Mouse (Mus musculus) embryo, embryonic 11.5 days (tissue): Measurements from ENCODE around the gene BC048679.
"Not testable (repeated sequence)": the region's sequence is repeated elsewhere in the genome, so short reads cannot be mapped to it uniquely, and the experiment has no call there.

Experiments used
- DNase-seq: peaks from one replicate; pipeline ENCODE4 v3.0.0-alpha.2; 2012; ENCODE audit warnings: low read depth, low spot score

Gene BC048679

DNA sequence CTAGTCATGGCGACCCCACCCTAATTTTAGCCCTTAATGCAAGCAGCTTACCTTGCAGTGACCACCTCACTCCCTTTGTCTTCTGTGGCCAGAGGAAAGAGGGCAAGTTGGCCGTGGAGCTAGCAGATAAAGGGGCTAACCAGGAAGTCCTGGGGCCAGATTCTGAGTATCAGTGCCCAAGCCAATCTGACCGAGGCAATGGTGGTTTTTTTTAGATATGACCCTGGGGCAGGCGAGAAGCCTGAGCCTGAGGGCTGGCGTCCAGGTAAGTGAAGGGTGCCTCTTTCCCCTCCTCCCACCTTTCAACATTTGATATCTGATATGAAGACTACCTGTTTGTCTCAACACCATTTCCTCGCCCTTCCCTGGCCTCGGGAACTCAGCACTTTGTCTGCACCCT, at the start of gene BC048679:
Gene BC048679, minus strand, starts transcription at position 101 of the 400 bp plus-strand sequence.
- no peak for DNase-seq

DNA sequence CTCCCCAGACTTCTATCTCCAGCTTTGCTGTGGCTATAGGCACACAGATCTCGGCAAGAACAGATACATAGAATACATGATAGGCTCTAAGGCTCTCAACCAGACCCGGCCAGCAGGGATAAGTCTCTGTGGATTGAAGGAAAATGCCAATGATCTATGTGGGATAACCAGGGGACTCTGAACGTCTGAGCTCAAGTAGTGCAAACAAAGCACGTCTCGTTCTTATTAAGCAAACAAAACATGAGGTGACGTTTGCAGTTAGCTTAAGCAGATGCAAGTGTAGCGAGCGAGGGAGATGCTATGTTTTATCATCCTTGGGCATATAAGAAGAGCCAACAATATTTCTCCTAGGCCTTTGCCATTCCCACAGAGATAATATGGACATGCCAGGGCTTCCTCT, 44.9 kb upstream of the BC048679 start:
- no peak for DNase-seq

DNA sequence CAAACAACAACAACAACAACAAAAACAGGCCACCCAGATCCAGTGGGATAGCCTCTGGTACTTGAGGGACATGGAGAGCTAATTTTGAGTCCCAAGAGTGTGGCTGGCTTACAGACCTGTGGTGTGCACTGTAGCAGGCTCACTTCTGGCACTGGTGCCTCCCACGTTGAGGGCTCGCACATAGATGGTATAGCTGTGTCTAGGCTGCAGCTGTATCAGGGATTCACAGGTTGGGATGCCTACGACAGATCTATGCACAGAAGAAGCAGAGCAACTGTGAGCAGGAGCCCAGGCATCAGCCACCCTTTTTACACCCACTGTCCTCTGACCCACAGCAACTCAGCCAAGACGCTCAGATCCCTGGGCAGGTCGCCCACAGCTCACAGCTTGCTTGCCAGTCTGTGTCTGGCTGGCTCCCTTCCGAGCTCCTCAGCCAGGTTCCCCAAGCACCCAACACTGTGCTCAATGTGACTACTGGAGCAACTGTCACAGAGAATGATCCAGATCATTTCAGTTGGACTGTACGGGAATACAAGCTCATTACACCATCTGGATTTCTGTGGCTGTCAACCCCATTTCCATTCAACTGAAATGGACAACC, 43.9 kb upstream of the BC048679 start:
- no peak for DNase-seq

DNA sequence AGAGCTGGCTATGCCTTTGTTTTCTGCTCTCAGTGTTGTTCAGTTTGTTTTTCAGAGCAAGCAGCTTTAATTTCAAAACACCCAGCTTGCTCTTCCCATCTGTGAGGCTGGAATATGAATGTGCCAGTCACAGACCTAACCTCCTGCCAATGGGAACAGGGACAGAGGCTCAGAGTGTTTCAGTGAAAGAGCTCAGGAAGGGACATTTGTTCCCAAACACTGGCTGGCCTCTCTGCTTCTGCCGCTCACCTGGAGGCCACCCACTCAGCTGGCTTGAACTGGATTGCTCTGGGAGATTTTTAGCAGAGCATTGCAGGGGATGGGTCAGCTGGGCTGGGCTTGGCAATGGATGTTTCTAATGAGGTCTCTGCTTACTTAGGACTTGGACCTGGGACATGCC, 42.9 kb upstream of the BC048679 start:
- DNase-seq = no peak

DNA sequence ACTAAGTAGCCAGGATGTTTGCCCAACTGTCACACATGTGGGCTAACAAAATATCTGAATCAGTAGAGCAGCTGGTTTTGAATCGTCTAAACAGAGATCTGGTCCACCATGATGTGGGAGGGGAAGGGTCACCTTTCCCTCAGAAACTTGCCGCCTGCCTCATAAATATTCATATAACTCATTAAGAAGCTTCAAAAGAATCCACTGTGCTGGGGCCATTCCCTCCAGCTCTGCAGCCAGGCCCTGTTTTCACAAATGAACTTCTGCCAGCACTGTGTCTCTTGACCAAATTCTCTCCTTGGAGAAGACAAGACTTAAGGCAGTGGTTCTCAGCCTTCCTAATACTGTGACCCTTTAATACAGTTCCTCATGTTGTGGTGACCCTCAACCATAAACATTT, 41.5 kb upstream of the BC048679 start:
- DNase-seq = no peak

DNA sequence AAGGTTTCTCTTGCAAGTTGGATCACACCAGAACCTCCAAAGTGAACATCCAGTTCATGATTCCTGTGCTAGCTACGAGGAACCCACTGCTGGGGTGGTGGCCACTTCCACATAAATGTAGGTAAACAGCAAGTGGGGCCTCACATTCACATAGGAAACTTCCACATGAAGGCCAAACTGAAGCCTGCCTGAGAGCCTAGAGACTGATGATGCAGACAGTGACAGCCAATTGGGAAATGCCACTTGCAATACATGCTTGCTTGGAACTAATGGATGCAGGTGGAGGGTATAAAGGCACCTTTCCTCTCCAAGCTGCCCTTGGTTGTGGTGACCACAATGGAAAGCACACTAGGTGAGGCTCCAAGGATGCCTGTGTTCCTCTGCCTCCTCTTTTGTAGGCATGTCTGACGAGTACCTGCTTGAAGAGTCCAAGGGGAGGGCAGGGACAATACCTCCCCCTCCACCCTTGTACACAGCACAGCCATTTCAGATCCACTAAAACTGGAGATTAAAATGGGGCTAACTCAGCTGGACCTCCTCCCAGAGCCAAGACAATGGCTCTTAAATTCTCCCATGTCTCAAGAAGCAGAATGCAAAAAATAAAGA, 40.1 kb upstream of the BC048679 start:
- DNase-seq = no peak

DNA sequence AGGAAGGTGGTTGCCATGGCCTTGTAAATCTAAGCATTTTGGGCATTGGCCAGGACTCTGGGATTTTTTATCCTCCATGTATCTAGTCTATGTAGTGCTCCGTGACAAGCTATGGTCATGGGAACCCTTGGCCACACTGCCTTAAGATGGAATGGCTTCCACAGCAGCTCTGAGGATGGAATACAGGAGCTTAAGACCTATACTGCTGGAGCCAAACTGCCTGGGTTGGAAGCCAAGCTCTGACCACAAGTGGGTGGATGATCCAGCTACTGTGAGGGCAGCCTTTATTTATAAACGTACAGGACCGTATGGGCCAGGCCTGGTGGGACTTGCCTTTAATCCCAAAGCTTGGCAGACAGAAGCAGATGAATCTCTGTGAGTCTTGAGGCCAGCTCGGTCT, 38.4 kb upstream of the BC048679 start:
- no peak for DNase-seq

DNA sequence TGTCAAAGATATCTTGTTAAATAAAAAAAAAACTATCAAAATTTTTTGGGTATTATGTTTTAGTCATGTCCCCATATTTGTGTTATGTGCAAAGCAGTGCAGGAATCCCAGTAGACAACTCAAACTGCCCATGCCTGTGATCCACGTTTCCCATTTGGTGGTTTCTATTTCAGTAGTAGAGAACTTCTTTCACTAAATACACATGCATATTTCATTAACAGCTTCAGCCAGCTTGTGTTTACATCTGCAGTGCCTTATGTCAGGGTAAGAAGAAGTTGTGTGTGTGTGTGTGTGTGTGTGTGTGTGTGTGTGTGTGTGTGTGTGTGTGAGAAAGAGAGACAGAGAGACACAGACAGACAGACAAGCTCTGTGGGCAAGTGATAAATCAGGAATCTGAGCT, 33.4 kb upstream of the BC048679 start:
- no peak for DNase-seq

DNA sequence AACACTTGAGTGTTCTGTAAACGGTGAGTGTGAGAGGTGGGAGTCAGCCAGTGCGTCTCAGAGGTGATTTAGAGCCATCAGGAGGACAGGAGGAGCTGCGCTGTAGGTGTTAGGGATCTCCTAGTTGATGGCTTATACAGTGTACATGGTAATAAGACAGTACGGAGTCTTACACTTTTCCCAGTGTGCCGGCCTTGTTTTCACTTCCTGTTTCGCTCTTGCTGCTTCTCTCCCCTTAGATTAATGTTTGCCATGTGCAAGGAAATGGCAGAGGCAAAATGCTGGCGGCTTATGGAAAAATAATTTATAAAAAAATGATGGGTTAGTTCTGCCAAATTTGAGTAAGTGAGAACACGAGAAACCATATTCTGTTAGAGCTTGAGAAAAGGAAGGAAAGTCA, 30.8 kb upstream of the BC048679 start:
- DNase-seq = no peak

DNA sequence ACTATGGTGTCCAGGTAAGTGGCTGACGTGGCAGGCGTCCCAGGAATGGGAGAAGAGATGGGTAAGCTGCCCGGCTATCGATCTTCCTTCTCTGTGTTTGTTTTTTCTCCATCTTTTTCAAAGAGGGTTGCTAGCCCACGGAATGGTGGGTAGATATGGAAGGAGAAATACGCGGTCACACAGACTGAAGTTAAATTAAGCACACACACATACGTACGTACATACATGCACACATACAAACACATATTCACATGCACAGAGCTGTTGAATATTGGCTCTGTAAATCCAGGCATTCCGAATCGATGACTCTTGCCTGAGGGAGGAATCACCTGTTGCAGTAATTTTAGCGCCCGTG, 25.6 kb upstream of the BC048679 start:
- DNase-seq = no peak

DNA sequence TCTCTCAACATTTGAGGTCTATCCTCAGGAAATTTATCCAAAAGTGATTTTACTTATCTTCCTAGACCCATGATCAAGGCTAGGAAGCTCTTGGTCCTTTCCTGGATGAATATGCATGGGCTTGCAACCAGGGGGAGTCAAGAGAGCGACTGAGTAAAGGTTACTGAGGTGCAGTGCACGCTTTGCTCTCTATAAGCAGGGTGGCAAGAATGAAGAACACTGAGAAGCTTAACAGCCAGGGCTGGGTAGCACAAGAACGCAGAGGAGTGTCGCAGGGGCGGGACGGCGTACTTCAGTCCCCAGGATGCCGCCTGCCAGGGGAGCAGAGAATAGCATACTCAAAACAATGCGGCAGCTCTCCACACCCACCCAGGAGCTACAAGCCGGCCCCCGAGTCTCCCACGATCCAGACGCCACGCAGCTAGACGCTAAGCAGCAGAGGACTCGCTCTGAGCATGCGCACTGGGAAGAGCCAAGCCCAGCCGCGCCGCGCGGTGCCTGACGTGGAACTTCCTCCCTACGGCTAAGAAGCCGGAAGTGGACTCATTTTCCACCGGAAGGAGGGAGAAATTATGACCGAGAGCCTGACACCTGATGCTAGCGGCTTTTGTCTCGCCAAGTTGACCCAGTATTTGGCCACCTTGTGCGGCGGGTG, 25.1 kb upstream of the BC048679 start:
- DNase-seq = peak; percentile 82

DNA sequence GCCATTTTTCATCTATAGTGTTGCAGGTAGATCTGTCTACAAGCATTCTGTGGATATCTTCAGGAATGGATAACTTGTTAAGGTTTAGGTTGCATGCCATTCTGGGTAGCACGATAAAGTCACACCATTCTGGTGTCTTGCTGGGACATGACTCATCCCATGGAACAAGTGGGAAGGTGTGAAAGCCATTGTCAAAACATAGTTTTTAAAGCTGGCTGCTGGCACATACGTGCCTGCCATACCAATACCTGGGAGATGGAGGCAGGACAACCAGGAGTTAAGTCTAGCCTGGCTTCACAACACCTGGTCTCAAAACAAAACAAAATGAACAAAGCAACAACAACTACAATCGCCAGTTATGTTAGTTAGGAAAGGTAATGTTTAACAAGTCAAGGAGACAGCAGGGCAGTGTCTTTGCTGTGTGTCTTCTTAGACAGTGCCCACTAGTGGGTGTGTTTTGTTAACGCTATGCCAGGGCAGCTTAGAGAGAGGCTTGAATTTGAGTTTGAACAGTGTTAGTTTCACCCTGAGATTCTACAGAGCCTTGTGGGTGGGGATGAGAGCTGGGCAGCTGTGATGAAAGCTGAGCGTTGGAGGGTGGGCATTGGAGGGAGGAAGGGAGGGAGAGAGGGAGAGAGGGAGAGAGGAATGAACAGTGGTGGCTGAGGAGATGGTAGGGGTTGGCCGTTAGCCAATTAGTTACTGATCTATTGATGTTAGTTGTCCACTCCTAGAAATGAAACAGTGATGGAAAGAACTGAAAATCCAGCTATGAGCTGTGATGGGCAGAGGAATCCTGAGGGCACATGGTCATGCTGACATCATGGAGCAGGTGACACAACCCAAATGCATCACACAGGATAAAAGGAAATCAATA, 18.3 kb upstream of the BC048679 start:
- no peak for DNase-seq

DNA sequence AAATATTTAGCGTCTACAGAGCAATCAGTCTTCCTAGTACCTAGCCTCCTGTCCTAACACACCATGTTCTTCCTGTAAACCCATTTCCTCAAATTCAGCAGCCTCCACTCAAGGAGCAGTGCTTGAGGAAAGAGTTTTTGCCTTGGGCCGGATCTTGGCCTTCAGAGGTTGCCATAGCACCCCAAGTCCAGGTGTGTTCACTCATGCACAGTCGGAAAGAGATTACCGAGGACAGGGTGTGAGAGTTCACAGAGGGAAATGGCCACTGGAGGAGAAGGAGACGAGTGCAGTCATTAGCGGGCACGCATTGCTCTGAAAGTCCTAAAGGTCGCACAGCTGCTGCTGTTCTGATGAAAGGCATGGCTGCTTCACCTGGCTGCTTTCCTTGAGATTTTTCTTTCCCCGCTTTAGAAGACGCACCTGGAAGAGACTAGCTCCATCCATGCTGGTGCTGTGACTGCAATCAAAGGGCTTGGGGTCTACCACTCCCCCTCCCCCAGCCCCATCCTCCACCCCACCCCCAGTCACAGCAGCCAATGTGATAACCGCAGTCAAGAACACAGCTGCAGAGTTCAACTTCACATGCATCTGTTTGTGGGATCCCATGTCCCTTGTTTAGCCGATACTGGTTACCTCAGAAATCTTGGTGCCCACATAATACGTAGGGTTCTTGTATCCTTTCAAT, 17.0 kb upstream of the BC048679 start:
- DNase-seq = no peak

DNA sequence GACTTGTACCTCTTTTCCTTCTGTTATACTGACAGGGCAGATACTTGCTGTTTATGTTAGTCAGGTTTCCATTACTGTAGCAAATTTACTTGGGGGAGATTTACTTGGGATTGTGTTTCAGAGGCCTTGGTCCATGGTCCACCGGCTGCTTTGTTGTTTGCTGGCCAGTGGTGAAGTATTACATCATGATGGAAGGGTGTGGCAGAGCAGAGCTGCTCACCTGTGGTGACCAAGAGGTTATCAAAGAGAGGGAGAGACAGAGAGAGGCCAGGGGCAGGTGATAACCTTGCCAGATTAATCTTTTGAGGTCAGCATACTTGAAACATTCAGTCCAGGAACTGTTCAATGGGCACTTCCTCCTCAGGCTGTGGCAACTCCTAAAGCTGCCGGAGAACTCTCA, 3.0 kb upstream of the BC048679 start:
- no peak for DNase-seq

DNA sequence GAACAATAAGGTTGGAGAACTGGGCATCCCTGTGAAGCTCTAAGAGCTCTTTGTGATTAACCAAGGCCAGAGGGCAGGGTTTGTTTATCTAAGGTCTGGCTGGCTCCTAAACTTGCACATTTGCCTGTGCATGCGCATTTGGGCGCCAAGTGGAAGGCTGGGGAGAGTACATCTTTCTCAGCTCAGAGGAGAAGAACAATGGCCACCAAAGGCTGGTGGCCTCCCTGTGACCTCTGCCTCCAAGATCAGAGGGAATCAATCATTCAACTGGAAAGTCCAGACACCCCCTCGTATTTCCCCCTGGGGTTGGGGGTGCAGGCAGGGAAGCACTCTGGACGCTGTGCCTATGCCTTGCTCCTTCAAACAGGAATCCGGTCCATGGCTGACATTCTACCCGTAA, 910 bp downstream of the BC048679 start:
- DNase-seq = no peak

DNA sequence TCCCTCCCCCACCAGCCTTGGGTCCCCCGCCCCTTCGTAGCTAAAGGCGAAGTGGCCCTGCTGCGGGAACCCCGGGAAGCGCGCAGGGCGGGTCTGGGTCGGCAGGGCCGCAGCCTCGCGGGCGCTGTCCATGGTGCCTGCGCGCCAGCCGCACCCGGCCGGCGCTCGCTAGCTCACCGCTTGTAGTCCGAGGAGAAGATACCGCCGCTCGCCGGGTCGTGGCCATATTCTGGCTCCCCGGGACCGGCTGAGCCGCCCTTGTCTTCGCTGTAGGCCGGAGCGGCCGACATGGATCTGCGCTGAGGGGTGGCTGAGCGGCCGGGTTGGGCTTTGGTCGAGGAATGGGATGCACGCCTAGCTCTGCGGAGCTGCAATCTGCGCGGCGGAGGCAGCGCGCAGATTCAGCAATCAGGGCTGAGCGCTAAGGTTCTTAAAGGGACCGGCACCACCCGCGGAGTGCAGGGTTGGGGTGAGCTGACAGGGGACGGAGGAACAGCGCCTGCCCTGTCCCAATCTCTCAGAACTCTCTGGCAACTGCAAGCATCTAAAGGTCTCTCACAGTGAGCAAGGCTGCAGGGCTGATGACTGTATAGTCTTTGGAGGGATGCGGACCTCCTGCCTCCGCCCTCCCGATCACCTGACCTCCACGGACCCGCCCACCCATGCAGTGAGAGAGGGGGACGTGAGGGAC, 4.6 kb downstream of the BC048679 start, which contains the start of gene Ap3b2:
Gene Ap3b2, minus strand, starts transcription at position 595 of the 691 bp plus-strand sequence.
- peak; percentile 54 for DNase-seq

DNA sequence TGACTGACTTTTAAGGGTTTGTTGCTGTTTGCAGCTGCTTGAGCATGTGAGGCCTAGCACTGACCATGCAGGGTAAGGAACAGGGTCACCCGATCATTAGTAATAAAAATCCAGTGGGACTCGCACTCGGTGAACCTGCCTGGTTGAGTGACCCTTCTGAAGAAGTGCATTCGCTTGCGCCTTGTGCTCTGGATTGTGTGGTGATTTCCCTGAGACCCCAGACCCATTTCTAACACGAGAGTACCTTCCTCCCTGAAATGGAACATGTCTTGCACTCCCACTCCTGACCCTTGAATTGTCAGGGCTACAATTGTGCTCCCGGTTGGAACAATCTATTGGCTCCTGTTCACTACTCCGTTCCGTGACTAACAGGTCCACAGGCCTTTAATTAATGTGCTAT, 5.5 kb downstream of the BC048679 start:
- DNase-seq = no peak

DNA sequence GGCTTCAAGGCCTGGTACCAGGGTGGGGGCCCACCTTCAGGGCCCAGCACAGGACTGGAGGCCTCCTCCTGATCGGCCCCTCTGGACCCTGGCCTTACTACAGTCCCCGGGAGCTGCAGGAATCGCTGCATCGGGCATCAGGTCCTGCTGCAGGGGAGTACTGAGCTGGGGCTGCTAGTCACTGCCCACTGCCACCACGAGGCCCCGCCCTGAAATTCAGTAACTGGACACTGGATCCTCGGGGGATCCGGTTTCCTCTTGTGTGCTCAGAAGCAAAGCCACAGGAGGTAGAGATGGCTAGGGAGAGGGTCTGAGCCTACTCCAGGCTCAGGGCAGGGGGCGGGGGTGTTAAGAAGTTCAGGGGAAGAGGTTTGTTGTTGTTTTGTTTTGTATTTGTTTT, 8.4 kb downstream of the BC048679 start:
- DNase-seq = no peak

DNA sequence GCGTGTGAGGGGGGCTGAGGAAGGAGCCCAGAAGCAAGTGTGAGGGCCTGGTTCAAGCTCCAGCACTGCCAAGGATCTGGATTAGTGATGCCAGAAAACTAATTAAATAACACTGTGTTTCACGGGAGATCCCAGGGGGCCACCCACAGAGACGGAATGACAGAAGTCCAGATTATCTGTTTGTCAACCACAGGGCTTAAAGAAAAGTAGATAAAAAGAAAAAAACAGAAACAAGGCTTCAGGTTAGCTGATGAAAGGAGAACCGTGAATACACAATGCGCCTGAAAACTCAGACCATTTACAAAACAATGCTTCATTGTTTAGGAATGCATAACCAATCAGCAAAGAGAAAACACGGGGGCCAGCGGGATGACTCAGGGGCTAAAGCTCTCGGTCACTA, 17.3 kb downstream of the BC048679 start:
- DNase-seq = no peak

DNA sequence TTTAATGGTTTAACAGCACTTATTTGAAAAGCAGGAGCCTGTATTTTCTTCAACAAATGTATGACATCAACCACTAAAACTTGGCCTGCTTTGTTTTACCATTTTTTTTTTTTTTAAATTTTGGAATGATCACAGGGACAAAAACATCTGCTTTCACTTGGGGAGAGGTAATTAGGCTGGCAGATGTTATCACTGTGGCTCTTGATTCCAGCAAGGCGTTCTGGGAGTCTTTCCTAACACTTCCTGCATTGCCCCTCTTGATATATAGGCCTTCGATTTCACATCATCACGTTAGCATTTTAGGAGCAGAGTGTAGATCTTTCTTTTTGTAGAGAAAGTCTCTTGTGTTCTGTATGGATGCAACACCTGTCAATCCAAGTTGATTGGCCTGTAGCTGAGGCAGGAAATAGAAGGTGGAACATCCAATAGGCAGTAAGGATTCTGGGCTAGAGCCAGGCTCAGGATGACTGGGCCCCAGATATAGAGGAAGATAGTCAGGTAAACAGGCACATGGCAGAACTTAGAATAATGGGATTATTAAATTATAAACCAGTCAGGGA, 18.5 kb downstream of the BC048679 start:
- DNase-seq = no peak

DNA sequence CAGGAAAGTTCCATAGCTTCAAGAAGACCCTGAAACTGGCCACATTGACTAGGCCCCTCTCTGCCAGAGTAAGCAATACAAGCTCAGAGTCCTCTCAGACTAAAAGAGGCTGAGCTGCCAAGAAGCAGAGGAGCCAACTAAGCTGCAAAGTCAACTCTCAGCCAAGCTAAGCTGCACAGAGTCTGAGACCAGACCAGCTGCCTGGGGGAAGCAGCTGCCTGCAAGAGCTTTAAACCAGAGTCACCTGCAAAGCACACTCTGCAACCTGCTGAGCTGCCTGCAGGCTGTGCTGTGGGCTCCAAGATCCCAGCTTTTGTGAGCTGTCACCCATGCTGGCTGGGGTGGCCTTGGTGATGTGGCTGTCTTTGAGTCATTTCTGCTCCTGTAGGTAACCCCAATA, 19.8 kb downstream of the BC048679 start:
- DNase-seq = not testable (repeated sequence)
